Mouse (Mus musculus): ENCODE results near the gene Rbm19.

- TF ChIP-seq CTCF (IDR thresholded peaks at IDR 0.05; ENCODE audit: extremely low read depth, insufficient read depth, insufficient read length, insufficient replicate concordance) = no peak
- TF ChIP-seq POLR2A (IDR thresholded peaks at IDR 0.05; ENCODE audit: low read depth, low read length) = no peak
Measured at GRCm38 (mm10) chr5:120185949-120186348, 69.7 kb downstream of the Rbm19 start.
